Mouse (Mus musculus) lung, embryonic 15.5 days (tissue): ENCODE measurements at regions not wholly inside any gene's neighbourhood (a gene's known extent, or its start where the extent isn't known, plus 50 kb on each side); places are given as distances from the start of the nearest gene placed in this dataset.

Experiments
- ATAC-seq: fragments of 200-750 bp; cut with Nextera tagmentation; 2 replicates; pipeline ENCODE4 v1.8.0; 2017; ENCODE audit warnings: moderate number of reproducible peaks, borderline replicate concordance; ENCODE audit not compliant: low FRiP score, low TSS enrichment; ENCODE audit errors: extremely low read depth
- H3K27ac ChIP-seq: fragments of 300-500 bp; sonication (generic); 2 replicates; pipeline ENCODE4 v1.5.1; 2015; ENCODE audit warnings: moderate library complexity, mild to moderate bottlenecking, inconsistent platforms
- H3K27me3 ChIP-seq: fragments of 300-500 bp; sonication (generic); 2 replicates; pipeline ENCODE4 v1.6.1; 2015; ENCODE audit warnings: inconsistent platforms
- H3K36me3 ChIP-seq: fragments of 300-500 bp; sonication (generic); 2 replicates; pipeline ENCODE4 v1.6.1; 2015; ENCODE audit warnings: inconsistent platforms
- H3K4me1 ChIP-seq: fragments of 300-500 bp; sonication (generic); 2 replicates; pipeline ENCODE4 v1.6.1; 2015; ENCODE audit warnings: inconsistent platforms
- H3K4me2 ChIP-seq: fragments of 300-500 bp; sonication (generic); 2 replicates; pipeline ENCODE4 v1.6.1; 2015; ENCODE audit warnings: inconsistent platforms, mild to moderate bottlenecking, moderate library complexity
- H3K4me3 ChIP-seq: fragments of 300-500 bp; sonication (generic); 2 replicates; pipeline ENCODE4 v1.5.1; 2015; ENCODE audit warnings: mild to moderate bottlenecking, inconsistent platforms
- H3K9ac ChIP-seq: fragments of 300-500 bp; sonication (generic); 2 replicates; pipeline ENCODE4 v1.6.1; 2015; ENCODE audit warnings: inconsistent platforms
- H3K9me3 ChIP-seq: fragments of 300-500 bp; sonication (generic); 2 replicates; pipeline ENCODE4 v1.6.1; 2016; ENCODE audit warnings: inconsistent platforms
- WGBS: fragments of 180-500 bp; shearing (Covaris S2); methylation state at CpG from one replicate; pipeline ENCODE4 v1.1.7; 2015; 5-methylcytosine and 5-hydroxymethylcytosine counted together

- no peak overlapping the region for H3K4me3 ChIP-seq
- H3K9me3 ChIP-seq, result no peaks in the 10 kb centered on the region
- 0 out of 2 replicates have a peak, but pooled peaks cover 5% of the 10 kb centered on the region for H3K4me1 ChIP-seq
- no peaks in the 10 kb centered on the region for H3K36me3 ChIP-seq
- no peak overlapping the region for H3K4me2 ChIP-seq
- 17% methylated on average over 11 of the region's 11 CpGs for WGBS
- no peak for ATAC-seq
- no peak overlapping the region for H3K27ac ChIP-seq
- H3K27me3 ChIP-seq, result no peaks in the 10 kb centered on the region
- H3K9ac ChIP-seq, result no peak overlapping the region
Measured at GRCm38 (mm10) chr10:109299785-109300184, 289.0 kb upstream of the Syt1 start.

- H3K4me1 ChIP-seq, result no peaks in the 10 kb centered on the region
- 67% methylated on average over 10 of the region's 10 CpGs for WGBS
- no peaks in the 10 kb centered on the region for H3K27me3 ChIP-seq
- 0 out of 2 replicates have a peak, but pooled peaks have one; percentile 31 for ATAC-seq
- H3K9ac ChIP-seq, result no peak overlapping the region
- no peak overlapping the region for H3K27ac ChIP-seq
- H3K4me3 ChIP-seq, result no peak overlapping the region
- H3K36me3 ChIP-seq, result no peaks in the 10 kb centered on the region
- H3K9me3 ChIP-seq, result no peaks in the 10 kb centered on the region
- H3K4me2 ChIP-seq, result no peak overlapping the region
Measured at GRCm38 (mm10) chr10:109283348-109283747, 272.6 kb upstream of the Syt1 start.

- Histone ChIP-seq H3K27ac (no peak overlapping the region), H3K27me3 (no peaks in the 10 kb centered on the region), H3K4me1 (no peaks in the 10 kb centered on the region), H3K4me2 (no peak overlapping the region), H3K9me3 (no peaks in the 10 kb centered on the region), H3K4me3 (no peak overlapping the region), H3K36me3 (no peaks in the 10 kb centered on the region), H3K9ac (no peak overlapping the region)
- no peak for ATAC-seq
- 82% methylated on average over 3 of the region's 3 CpGs for WGBS
Measured at GRCm38 (mm10) chr10:109249781-109250180, 239.0 kb upstream of the Syt1 start.

GRCm38 (mm10) chr10:109246328-109246727 lies 235.5 kb upstream of the Syt1 start:
- Histone ChIP-seq H3K4me1 (no peaks in the 10 kb centered on the region), H3K27ac (no peak overlapping the region), H3K9ac (no peak overlapping the region), H3K36me3 (no peaks in the 10 kb centered on the region), H3K9me3 (no peaks in the 10 kb centered on the region), H3K4me2 (no peak overlapping the region), H3K27me3 (no peaks in the 10 kb centered on the region), H3K4me3 (no peak overlapping the region)
- no peak for ATAC-seq
- 39% methylated on average over 4 of the region's 4 CpGs for WGBS

- H3K4me1 ChIP-seq, result no peaks in the 10 kb centered on the region
- H3K27ac ChIP-seq, result no peak overlapping the region
- no peak overlapping the region for H3K9ac ChIP-seq
- H3K27me3 ChIP-seq, result no peaks in the 10 kb centered on the region
- no peaks in the 10 kb centered on the region for H3K9me3 ChIP-seq
- no peaks in the 10 kb centered on the region for H3K36me3 ChIP-seq
- no peak overlapping the region for H3K4me3 ChIP-seq
- no peak for ATAC-seq
- no peak overlapping the region for H3K4me2 ChIP-seq
- WGBS, result 69% methylated on average over 7 of the region's 7 CpGs
Measured at GRCm38 (mm10) chr10:109237026-109237425, 226.2 kb upstream of the Syt1 start.

- Histone ChIP-seq H3K4me1 (no peaks in the 10 kb centered on the region), H3K27me3 (no peaks in the 10 kb centered on the region), H3K27ac (no peak overlapping the region), H3K9ac (no peak overlapping the region), H3K4me2 (no peak overlapping the region), H3K4me3 (no peak overlapping the region), H3K36me3 (no peaks in the 10 kb centered on the region), H3K9me3 (no peaks in the 10 kb centered on the region)
- no peak for ATAC-seq
- 90% methylated on average over 3 of the region's 3 CpGs for WGBS
Measured at GRCm38 (mm10) chr10:109226989-109227388, 216.2 kb upstream of the Syt1 start.

GRCm38 (mm10) chr10:109188761-109189503 lies 178.2 kb upstream of the Syt1 start:
- H3K4me1 ChIP-seq, result no peaks in the 10 kb centered on the region
- H3K27ac ChIP-seq, result no peak overlapping the region
- H3K9ac ChIP-seq, result no peak overlapping the region
- no peaks in the 10 kb centered on the region for H3K9me3 ChIP-seq
- H3K27me3 ChIP-seq, result no peaks in the 10 kb centered on the region
- no peak overlapping the region for H3K4me3 ChIP-seq
- 59% methylated on average over 8 of the region's 8 CpGs for WGBS
- ATAC-seq, result no peak
- H3K4me2 ChIP-seq, result no peak overlapping the region
- no peaks in the 10 kb centered on the region for H3K36me3 ChIP-seq

GRCm38 (mm10) chr10:109188252-109188651 lies 177.5 kb upstream of the Syt1 start:
- ATAC-seq, result no peak
- H3K27me3 ChIP-seq, result no peaks in the 10 kb centered on the region
- no peak overlapping the region for H3K4me3 ChIP-seq
- no peaks in the 10 kb centered on the region for H3K9me3 ChIP-seq
- no peak overlapping the region for H3K4me2 ChIP-seq
- H3K4me1 ChIP-seq, result no peaks in the 10 kb centered on the region
- no peak overlapping the region for H3K27ac ChIP-seq
- no peaks in the 10 kb centered on the region for H3K36me3 ChIP-seq
- 75% methylated on average over 4 of the region's 4 CpGs for WGBS
- no peak overlapping the region for H3K9ac ChIP-seq

GRCm38 (mm10) chr10:109185243-109185642 lies 174.5 kb upstream of the Syt1 start:
- no peaks in the 10 kb centered on the region for H3K27me3 ChIP-seq
- H3K4me1 ChIP-seq, result no peaks in the 10 kb centered on the region
- no peak overlapping the region for H3K4me3 ChIP-seq
- H3K36me3 ChIP-seq, result no peaks in the 10 kb centered on the region
- ATAC-seq, result no peak
- H3K9ac ChIP-seq, result no peak overlapping the region
- H3K27ac ChIP-seq, result no peak overlapping the region
- no peak overlapping the region for H3K4me2 ChIP-seq
- 14% methylated on average over 2 of the region's 2 CpGs for WGBS
- H3K9me3 ChIP-seq, result no peaks in the 10 kb centered on the region

- no peak overlapping the region for H3K27ac ChIP-seq
- H3K4me3 ChIP-seq, result no peak overlapping the region
- WGBS, result 69% methylated on average over 4 of the region's 4 CpGs
- ATAC-seq, result no peak
- H3K9me3 ChIP-seq, result no peaks in the 10 kb centered on the region
- H3K27me3 ChIP-seq, result no peaks in the 10 kb centered on the region
- no peaks in the 10 kb centered on the region for H3K36me3 ChIP-seq
- H3K4me2 ChIP-seq, result no peak overlapping the region
- no peaks in the 10 kb centered on the region for H3K4me1 ChIP-seq
- no peak overlapping the region for H3K9ac ChIP-seq
Measured at GRCm38 (mm10) chr10:109180527-109180926, 169.7 kb upstream of the Syt1 start.

GRCm38 (mm10) chr10:109160730-109161129 lies 149.9 kb upstream of the Syt1 start:
- no peak overlapping the region for H3K9ac ChIP-seq

GRCm38 (mm10) chr10:109155768-109156167 lies 145.0 kb upstream of the Syt1 start:
- no peaks in the 10 kb centered on the region for H3K4me1 ChIP-seq
- no peak for ATAC-seq
- no peak overlapping the region for H3K4me2 ChIP-seq
- H3K36me3 ChIP-seq, result no peaks in the 10 kb centered on the region
- H3K4me3 ChIP-seq, result no peak overlapping the region
- no peak overlapping the region for H3K27ac ChIP-seq
- H3K9ac ChIP-seq, result no peak overlapping the region
- no peaks in the 10 kb centered on the region for H3K9me3 ChIP-seq
- no peaks in the 10 kb centered on the region for H3K27me3 ChIP-seq
- 72% methylated on average over 5 of the region's 5 CpGs for WGBS

More at GRCm38 (mm10) chr10:109160730-109161129, 149.9 kb upstream of the Syt1 start:
- no peak for ATAC-seq
- Histone ChIP-seq H3K27ac (no peak overlapping the region), H3K4me1 (no peaks in the 10 kb centered on the region), H3K36me3 (no peaks in the 10 kb centered on the region), H3K9me3 (no peaks in the 10 kb centered on the region), H3K4me2 (no peak overlapping the region), H3K4me3 (no peak overlapping the region), H3K27me3 (no peaks in the 10 kb centered on the region)
- WGBS, result 84% methylated on average over 1 of the region's 1 CpGs
